Mouse (Mus musculus): ENCODE data around the gene Atxn7l1. TPM values are rescaled to one million over a fixed set of nuclear protein-coding genes. Genes with fewer than 3 reads are reported as not detected.

The Atxn7l1 gene
- polyA plus RNA-seq, 1 experiment from 2014 or later, result 15.4 TPM

- Histone ChIP-seq H3K36me3 (no peaks in the 10 kb centered on the region), H3K4me3 (no peak overlapping the region), H3K27ac (replicated peaks) (no peak overlapping the region), H3K9me3 (no peaks in the 10 kb centered on the region), H3K9ac (replicated peaks) (no peak overlapping the region), H3K4me1 (peaks cover 22% of the 10 kb centered on the region), H3K27me3 (no peaks in the 10 kb centered on the region), H3K4me2 (replicated peaks) (no peak overlapping the region)
- WGBS, result 75% methylated on average over 2 of the region's 2 CpGs
- no peak for ATAC-seq (replicated peaks)
These were observed 141.3 kb downstream of the Atxn7l1 start for GRCm38 (mm10) chr12:33288746-33289145.

GRCm38 (mm10) chr12:33302070-33302469 lies 154.6 kb downstream of the Atxn7l1 start:
- 0 out of 2 replicates have a peak overlapping the region, but pooled peaks have one; percentile 23 for H3K27ac ChIP-seq (replicated peaks)
- no peak overlapping the region for H3K9ac ChIP-seq (replicated peaks)
- peaks cover 30% of the 10 kb centered on the region for H3K4me1 ChIP-seq
- peak overlapping the region; percentile 64 for H3K4me2 ChIP-seq (replicated peaks)
- H3K4me3 ChIP-seq, result peak overlapping the region; percentile 40
- ATAC-seq (replicated peaks), result peak; percentile 86
- WGBS, result under 1% methylated on average over 14 of the region's 14 CpGs
- no peaks in the 10 kb centered on the region for H3K9me3 ChIP-seq
- no peaks in the 10 kb centered on the region for H3K27me3 ChIP-seq
- H3K36me3 ChIP-seq, result no peaks in the 10 kb centered on the region

GRCm38 (mm10) chr12:33302523-33303383 lies 155.3 kb downstream of the Atxn7l1 start:
- peak; percentile 59 for ATAC-seq (replicated peaks)
- H3K9me3 ChIP-seq, result no peaks in the 10 kb centered on the region
- peak overlapping the region; percentile 64 for H3K4me2 ChIP-seq (replicated peaks)
- H3K27ac ChIP-seq (replicated peaks), result peak overlapping the region; percentile 32
- H3K4me3 ChIP-seq, result peak overlapping the region; percentile 40
- WGBS, result under 1% methylated on average over 29 of the region's 29 CpGs
- no peaks in the 10 kb centered on the region for H3K27me3 ChIP-seq
- peak overlapping the region; percentile 23 for H3K9ac ChIP-seq (replicated peaks)
- peaks cover 30% of the 10 kb centered on the region for H3K4me1 ChIP-seq
- H3K36me3 ChIP-seq, result no peaks in the 10 kb centered on the region

- peaks cover 30% of the 10 kb centered on the region for H3K4me1 ChIP-seq
- 0 out of 2 replicates have a peak overlapping the region, but pooled peaks have one; percentile 32 for H3K27ac ChIP-seq (replicated peaks)
- peak overlapping the region; percentile 23; the same call in 1 of the 2 replicates for H3K9ac ChIP-seq (replicated peaks)
- no peaks in the 10 kb centered on the region for H3K27me3 ChIP-seq
- peak; percentile 21; the same call in 1 of the 2 replicates for ATAC-seq (replicated peaks)
- peak overlapping the region; percentile 64 for H3K4me2 ChIP-seq (replicated peaks)
- WGBS, result 2% methylated on average over 9 of the region's 9 CpGs
- no peaks in the 10 kb centered on the region for H3K9me3 ChIP-seq
- H3K36me3 ChIP-seq, result no peaks in the 10 kb centered on the region
- H3K4me3 ChIP-seq, result peak overlapping the region; percentile 40
These were observed 155.9 kb downstream of the Atxn7l1 start for GRCm38 (mm10) chr12:33303384-33303770.

- H3K4me2 ChIP-seq (replicated peaks), result no peak overlapping the region
- H3K36me3 ChIP-seq, result no peaks in the 10 kb centered on the region
- no peak for ATAC-seq (replicated peaks)
- WGBS, result 97% methylated on average over 9 of the region's 9 CpGs
- no peak overlapping the region for H3K4me3 ChIP-seq
- no peak overlapping the region for H3K27ac ChIP-seq (replicated peaks)
- H3K9ac ChIP-seq (replicated peaks), result no peak overlapping the region
- H3K27me3 ChIP-seq, result no peaks in the 10 kb centered on the region
- no peaks in the 10 kb centered on the region for H3K9me3 ChIP-seq
- peaks cover 30% of the 10 kb centered on the region for H3K4me1 ChIP-seq
These were observed 157.6 kb downstream of the Atxn7l1 start for GRCm38 (mm10) chr12:33305106-33305505.

GRCm38 (mm10) chr12:33306476-33306875 lies 159.0 kb downstream of the Atxn7l1 start:
- Histone ChIP-seq H3K4me1 (peaks cover 28% of the 10 kb centered on the region), H3K9me3 (no peaks in the 10 kb centered on the region), H3K9ac (replicated peaks) (no peak overlapping the region), H3K4me2 (replicated peaks) (no peak overlapping the region), H3K27me3 (no peaks in the 10 kb centered on the region), H3K4me3 (no peak overlapping the region), H3K27ac (replicated peaks) (no peak overlapping the region), H3K36me3 (no peaks in the 10 kb centered on the region)
- no peak for ATAC-seq (replicated peaks)
- WGBS, result 79% methylated on average over 3 of the region's 5 CpGs

GRCm38 (mm10) chr12:33308668-33309067 lies 161.2 kb downstream of the Atxn7l1 start:
- ATAC-seq (replicated peaks), result no peak
- peaks cover 9% of the 10 kb centered on the region for H3K4me1 ChIP-seq
- H3K9ac ChIP-seq (replicated peaks), result no peak overlapping the region
- no peaks in the 10 kb centered on the region for H3K36me3 ChIP-seq
- H3K4me2 ChIP-seq (replicated peaks), result no peak overlapping the region
- H3K9me3 ChIP-seq, result no peaks in the 10 kb centered on the region
- H3K27me3 ChIP-seq, result no peaks in the 10 kb centered on the region
- H3K27ac ChIP-seq (replicated peaks), result no peak overlapping the region
- H3K4me3 ChIP-seq, result no peak overlapping the region
- WGBS, result 90% methylated on average over 7 of the region's 7 CpGs

GRCm38 (mm10) chr12:33313828-33314671 lies 166.6 kb downstream of the Atxn7l1 start:
- Histone ChIP-seq H3K36me3 (no peaks in the 10 kb centered on the region), H3K9me3 (no peaks in the 10 kb centered on the region), H3K9ac (replicated peaks) (0 out of 2 replicates have a peak overlapping the region, but pooled peaks have one; percentile 23), H3K4me2 (replicated peaks) (peak overlapping the region; percentile 31), H3K27me3 (no peaks in the 10 kb centered on the region), H3K4me1 (peaks cover 13% of the 10 kb centered on the region), H3K27ac (replicated peaks) (peak overlapping the region; percentile 64), H3K4me3 (0 out of 2 replicates have a peak overlapping the region, but pooled peaks have one; percentile 6)
- peak; percentile 74 for ATAC-seq (replicated peaks)
- WGBS, result 29% methylated on average over 14 of the region's 14 CpGs

- H3K27me3 ChIP-seq, result no peaks in the 10 kb centered on the region
- no peak overlapping the region; the same call in 1 of the 2 replicates for H3K27ac ChIP-seq (replicated peaks)
- ATAC-seq (replicated peaks), result no peak
- H3K4me2 ChIP-seq (replicated peaks), result no peak overlapping the region
- H3K36me3 ChIP-seq, result no peaks in the 10 kb centered on the region
- WGBS, result 84% methylated on average over 16 of the region's 16 CpGs
- no peak overlapping the region for H3K4me3 ChIP-seq
- H3K4me1 ChIP-seq, result peaks cover 13% of the 10 kb centered on the region
- no peaks in the 10 kb centered on the region for H3K9me3 ChIP-seq
- H3K9ac ChIP-seq (replicated peaks), result no peak overlapping the region
These were observed 167.6 kb downstream of the Atxn7l1 start for GRCm38 (mm10) chr12:33314924-33315643.

GRCm38 (mm10) chr12:33315804-33316203 lies 168.3 kb downstream of the Atxn7l1 start:
- Histone ChIP-seq H3K36me3 (no peaks in the 10 kb centered on the region), H3K4me1 (peaks cover 13% of the 10 kb centered on the region), H3K27ac (replicated peaks) (no peak overlapping the region), H3K4me3 (no peak overlapping the region), H3K9ac (replicated peaks) (no peak overlapping the region), H3K4me2 (replicated peaks) (no peak overlapping the region), H3K27me3 (no peaks in the 10 kb centered on the region), H3K9me3 (no peaks in the 10 kb centered on the region)
- 81% methylated on average over 5 of the region's 5 CpGs for WGBS
- ATAC-seq (replicated peaks), result no peak

GRCm38 (mm10) chr12:33317792-33318530 lies 170.5 kb downstream of the Atxn7l1 start:
- H3K4me1 ChIP-seq, result peaks cover 13% of the 10 kb centered on the region
- 86% methylated on average over 9 of the region's 9 CpGs for WGBS
- ATAC-seq (replicated peaks), result no peak
- no peaks in the 10 kb centered on the region for H3K9me3 ChIP-seq
- no peak overlapping the region for H3K27ac ChIP-seq (replicated peaks)
- H3K4me3 ChIP-seq, result no peak overlapping the region
- no peaks in the 10 kb centered on the region for H3K27me3 ChIP-seq
- no peak overlapping the region for H3K9ac ChIP-seq (replicated peaks)
- no peak overlapping the region for H3K4me2 ChIP-seq (replicated peaks)
- no peaks in the 10 kb centered on the region for H3K36me3 ChIP-seq

Data from forebrain, embryonic 15.5 days (tissue).